Mouse (Mus musculus): ENCODE data around the gene Zfp791. TPM values are rescaled to one million over a fixed set of nuclear protein-coding genes. Genes with fewer than 3 reads are reported as not detected.
"Not testable (repeated sequence)": the region's sequence is repeated elsewhere in the genome, so short reads cannot be mapped to it uniquely, and the experiment has no call there.

The Zfp791 gene
- polyA plus RNA-seq, 1 experiment: not detected

DNA sequence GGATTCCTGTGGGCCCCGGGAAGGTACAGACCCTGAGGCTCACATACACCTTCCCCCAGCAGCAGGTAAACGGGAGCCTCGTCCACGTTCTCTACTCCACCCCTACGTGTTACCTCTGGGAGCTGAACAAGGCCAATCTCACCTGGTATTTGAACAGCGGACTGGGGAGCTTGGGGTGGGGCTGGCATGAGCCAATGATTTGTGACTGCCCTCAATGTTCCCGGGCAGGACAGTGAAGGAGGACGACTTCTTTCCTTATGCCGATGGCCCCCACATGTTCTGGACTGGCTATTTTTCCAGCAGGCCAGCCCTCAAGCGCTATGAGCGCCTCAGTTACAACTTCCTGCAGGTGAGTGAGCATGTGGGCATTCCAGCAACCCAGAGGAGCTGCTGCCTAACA, 32.0 kb downstream of the Zfp791 start:
- no peaks in the 10 kb centered on the region for H3K4me1 ChIP-seq (ENCODE audit: control insufficient read depth, insufficient read depth, low read length)
- TF ChIP-seq CTCF (IDR thresholded peaks at IDR 0.05; ENCODE audit: insufficient read depth, low read depth, low read length) (no peak), POLR2A (IDR thresholded peaks at IDR 0.05; ENCODE audit: insufficient read depth, low read depth, low read length) (no peak)
- H3K4me3 ChIP-seq (ENCODE audit: insufficient read depth, low read depth, low read length): no peak overlapping the region
- H3K27ac ChIP-seq (ENCODE audit: insufficient read depth, low read depth, low read length): no peak overlapping the region
- WGBS: 92% methylated on average over 11 of the region's 11 CpGs

DNA sequence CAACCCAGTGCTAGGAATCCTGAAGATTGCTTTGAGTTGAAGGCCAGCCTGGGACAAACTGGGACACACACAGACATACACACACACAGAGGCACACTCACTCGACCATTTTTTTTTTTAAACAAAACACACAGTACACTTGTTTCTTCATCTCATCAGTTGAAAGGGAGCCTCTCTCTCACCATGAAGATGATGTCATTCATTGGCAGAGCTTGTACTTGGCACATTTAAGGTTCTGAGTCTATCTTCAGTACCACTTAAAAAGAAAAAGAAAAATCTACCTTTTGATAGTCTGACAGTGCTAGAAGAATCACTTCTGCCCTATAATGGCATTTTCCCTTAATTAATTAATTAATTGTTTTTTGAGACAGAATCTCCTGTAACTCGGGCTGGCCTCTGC, 34.1 kb downstream of the Zfp791 start:
- H3K27ac ChIP-seq (ENCODE audit: insufficient read depth, low read depth, low read length): no peak overlapping the region
- peaks cover 4% of the 10 kb centered on the region for H3K4me1 ChIP-seq (ENCODE audit: control insufficient read depth, insufficient read depth, low read length)
- no peak overlapping the region for H3K4me3 ChIP-seq (ENCODE audit: insufficient read depth, low read depth, low read length)
- WGBS: 52% methylated on average over 2 of the region's 2 CpGs
- TF ChIP-seq POLR2A (IDR thresholded peaks at IDR 0.05; ENCODE audit: insufficient read depth, low read depth, low read length) (no peak), CTCF (IDR thresholded peaks at IDR 0.05; ENCODE audit: insufficient read depth, low read depth, low read length) (no peak)

DNA sequence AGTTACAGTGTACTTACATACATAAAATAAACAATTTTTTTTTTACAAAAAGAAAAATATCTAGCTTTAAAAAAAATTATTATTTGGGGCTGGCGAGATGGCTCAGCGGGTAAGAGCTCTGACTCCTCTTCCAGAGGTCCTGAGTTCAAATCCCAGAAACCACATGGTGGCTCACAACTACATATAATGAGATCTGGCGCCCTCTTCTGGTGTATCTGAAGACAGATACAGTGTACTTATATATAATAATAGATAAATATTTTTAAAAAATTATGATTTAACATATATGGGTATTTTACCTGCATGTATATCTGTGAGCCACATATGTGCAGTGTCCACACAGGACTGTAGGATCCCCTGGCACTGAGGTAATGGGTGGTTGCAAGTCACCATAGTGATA, 36.7 kb downstream of the Zfp791 start:
- WGBS: 87% methylated on average over 3 of the region's 3 CpGs

DNA sequence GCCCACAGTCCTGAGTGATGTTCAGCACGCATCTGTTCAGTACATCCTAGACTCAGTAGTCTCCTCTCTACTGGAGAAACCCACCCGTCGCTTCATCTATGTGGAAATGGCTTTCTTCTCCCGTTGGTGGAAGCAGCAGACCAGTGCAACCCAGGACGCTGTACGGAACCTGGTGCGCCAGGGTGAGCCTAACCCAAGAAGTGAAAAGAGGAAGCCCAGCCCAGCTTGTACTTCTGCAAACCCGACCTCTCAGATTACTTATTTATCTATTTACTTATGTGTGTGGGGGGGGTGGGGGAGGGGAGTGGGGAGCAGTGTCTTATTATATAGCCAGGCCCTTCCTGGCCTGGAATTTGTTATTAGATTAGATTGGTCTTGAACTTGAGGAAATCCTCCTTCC, 38.3 kb downstream of the Zfp791 start:
- no peak overlapping the region for H3K27ac ChIP-seq (ENCODE audit: insufficient read depth, low read depth, low read length)
- 90% methylated on average over 8 of the region's 8 CpGs for WGBS
- TF ChIP-seq CTCF (IDR thresholded peaks at IDR 0.05; ENCODE audit: insufficient read depth, low read depth, low read length) (no peak), POLR2A (IDR thresholded peaks at IDR 0.05; ENCODE audit: insufficient read depth, low read depth, low read length) (no peak)
- H3K4me3 ChIP-seq (ENCODE audit: insufficient read depth, low read depth, low read length): no peak overlapping the region
- peaks cover 19% of the 10 kb centered on the region for H3K4me1 ChIP-seq (ENCODE audit: control insufficient read depth, insufficient read depth, low read length)

More for the DNA sequence above, 36.7 kb downstream of the Zfp791 start:
- no peak for TF ChIP-seq CTCF (IDR thresholded peaks at IDR 0.05; ENCODE audit: insufficient read depth, low read depth, low read length)
- no peak for TF ChIP-seq POLR2A (IDR thresholded peaks at IDR 0.05; ENCODE audit: insufficient read depth, low read depth, low read length)
- H3K27ac ChIP-seq (ENCODE audit: insufficient read depth, low read depth, low read length): no peak overlapping the region
- H3K4me3 ChIP-seq (ENCODE audit: insufficient read depth, low read depth, low read length): no peak overlapping the region
- H3K4me1 ChIP-seq (ENCODE audit: control insufficient read depth, insufficient read depth, low read length): peaks cover 13% of the 10 kb centered on the region

DNA sequence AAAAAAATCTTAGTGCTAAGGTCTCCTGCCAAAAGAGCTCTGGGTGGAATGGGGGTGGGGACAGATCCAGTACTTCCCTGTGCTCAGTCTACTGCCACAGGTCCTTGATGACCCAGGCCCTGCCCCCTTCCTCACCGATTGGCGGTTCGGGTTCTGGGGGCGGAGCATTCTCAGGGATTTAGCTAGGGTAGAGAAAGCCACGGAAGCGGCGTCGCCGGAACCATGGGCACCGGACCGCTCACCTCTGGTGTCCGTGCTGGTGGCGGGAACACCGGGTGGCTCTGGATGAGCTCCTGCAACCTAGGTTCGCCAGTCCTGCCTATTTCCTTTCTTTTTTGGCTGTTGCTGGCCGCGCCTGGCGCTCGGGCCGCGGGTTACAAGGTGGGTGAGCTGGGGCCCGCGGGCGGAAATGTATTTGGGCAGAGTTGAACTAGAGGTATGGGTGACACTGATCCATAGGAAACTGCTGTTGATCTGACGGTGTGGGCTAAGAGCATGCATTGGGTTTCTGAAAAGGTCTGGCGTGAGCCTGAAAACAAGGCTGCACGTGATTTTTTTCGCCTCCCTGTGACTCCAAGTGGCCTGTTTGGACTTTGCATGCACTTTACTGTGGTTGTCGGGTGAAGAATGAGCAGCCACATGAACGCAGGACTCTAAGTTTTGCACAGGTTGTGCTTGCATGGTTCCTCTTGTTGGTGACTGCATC, 39.6 kb downstream of the Zfp791 start, which contains the start of gene Man2b1:
Gene Man2b1, plus strand, starts transcription at position 163 of the 706 bp plus-strand sequence.
- no peak within 1 kb of the TSS for H3K27ac ChIP-seq (ENCODE audit: insufficient read depth, low read depth, low read length)
- WGBS: under 1% methylated on average over 30 of the region's 30 CpGs

DNA sequence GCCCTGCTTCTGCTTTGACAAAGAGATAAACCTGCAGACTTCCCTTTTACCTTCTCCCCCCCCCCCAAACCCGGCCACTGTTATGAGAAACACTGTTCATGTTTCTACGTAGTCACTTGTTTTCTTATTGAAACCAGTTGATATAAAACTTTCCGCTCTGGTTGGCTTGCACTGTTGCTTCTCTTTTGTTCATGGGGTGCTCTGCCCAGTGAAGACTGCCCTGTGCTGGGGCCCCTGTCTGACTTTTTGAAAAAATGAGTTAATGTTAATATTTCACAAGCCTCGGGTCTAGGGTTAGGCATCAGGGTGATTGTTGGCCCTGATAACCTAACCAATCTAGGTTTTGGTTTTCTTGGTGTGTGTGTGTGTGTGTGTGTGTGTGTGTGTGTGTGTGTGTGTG, 40.7 kb downstream of the Zfp791 start:
- 91% methylated on average over 4 of the region's 4 CpGs for WGBS
- not testable (repeated sequence) for H3K27ac ChIP-seq (ENCODE audit: insufficient read depth, low read depth, low read length); H3K4me3 ChIP-seq (ENCODE audit: insufficient read depth, low read depth, low read length)
- H3K4me1 ChIP-seq (ENCODE audit: control insufficient read depth, insufficient read depth, low read length): peaks cover 22% of the 10 kb centered on the region

More for the DNA sequence above, 39.6 kb downstream of the Zfp791 start, which contains the start of gene Man2b1:
- TF ChIP-seq POLR2A (IDR thresholded peaks at IDR 0.05; ENCODE audit: insufficient read depth, low read depth, low read length) (peak; percentile 79), CTCF (IDR thresholded peaks at IDR 0.05; ENCODE audit: insufficient read depth, low read depth, low read length) (peak; percentile 18; the same call in 1 of the 2 replicates)
- Histone ChIP-seq H3K4me3 (ENCODE audit: insufficient read depth, low read depth, low read length) (peak within 1 kb of the TSS; percentile 72), H3K4me1 (ENCODE audit: control insufficient read depth, insufficient read depth, low read length) (peaks cover 22% of the 10 kb centered on the region)

DNA sequence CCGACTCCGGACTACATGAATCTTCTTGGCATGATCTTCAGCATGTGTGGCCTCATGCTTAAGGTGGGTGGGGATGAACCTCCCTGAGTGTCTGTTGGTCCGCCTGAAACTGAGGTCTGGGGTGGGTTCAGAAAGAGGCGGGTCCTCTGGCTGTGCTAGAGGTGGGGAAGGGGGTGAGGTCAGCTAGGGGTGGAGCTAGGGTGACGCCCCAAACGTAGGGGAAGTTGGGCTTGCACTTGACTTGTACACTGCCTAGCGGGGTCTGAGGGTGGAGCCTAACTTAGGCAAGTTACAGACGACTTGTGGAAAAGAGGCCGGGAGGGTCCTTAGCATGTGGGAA, 41.7 kb downstream of the Zfp791 start, which contains the start of gene Wdr83:
Gene Wdr83, minus strand, starts transcription at position 91 of the 340 bp plus-strand sequence.
- Histone ChIP-seq H3K27ac (ENCODE audit: insufficient read depth, low read depth, low read length) (peak within 1 kb of the TSS; percentile 55; the same call in 1 of the 2 replicates), H3K4me1 (ENCODE audit: control insufficient read depth, insufficient read depth, low read length) (peaks cover 22% of the 10 kb centered on the region), H3K4me3 (ENCODE audit: insufficient read depth, low read depth, low read length) (peak within 1 kb of the TSS; percentile 70)
- 1% methylated on average over 9 of the region's 9 CpGs for WGBS
- TF ChIP-seq POLR2A (IDR thresholded peaks at IDR 0.05; ENCODE audit: insufficient read depth, low read depth, low read length) (no peak), CTCF (IDR thresholded peaks at IDR 0.05; ENCODE audit: insufficient read depth, low read depth, low read length) (no peak)

DNA sequence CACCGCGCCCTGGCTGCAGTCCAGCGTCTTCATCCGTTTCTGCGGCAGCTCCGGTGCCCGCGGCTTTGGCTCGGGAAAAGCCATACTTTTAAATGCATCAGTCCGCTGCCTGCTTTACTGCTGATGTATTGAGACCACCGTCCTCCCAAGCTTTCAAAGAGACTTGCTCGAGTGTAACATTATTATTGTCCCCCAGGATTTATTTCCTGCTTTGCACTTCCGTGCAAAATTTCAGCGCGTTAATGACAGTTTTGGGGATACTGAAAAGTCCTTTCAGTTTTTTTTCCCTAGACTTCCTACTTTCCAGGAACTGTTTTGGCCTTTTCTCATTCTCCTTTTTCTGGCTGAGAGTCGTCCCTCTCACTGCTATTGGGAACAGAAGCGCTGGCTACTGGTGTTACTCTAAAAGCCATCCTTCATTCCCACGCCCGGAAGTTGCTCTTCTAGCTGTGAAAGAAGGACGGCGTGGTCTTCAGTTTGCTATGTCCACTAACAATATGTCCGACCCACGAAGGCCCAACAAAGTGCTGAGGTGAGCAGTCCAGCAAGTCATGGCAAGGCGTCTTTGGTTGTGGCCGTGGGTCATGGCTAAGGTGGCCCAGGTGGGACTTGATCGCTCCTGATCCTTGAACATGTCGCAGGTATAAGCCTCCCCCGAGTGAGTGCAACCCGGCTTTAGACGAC, 42.2 kb downstream of the Zfp791 start, which contains the start of gene Wdr83os:
Gene Wdr83os, plus strand, starts transcription at position 209 of the 684 bp plus-strand sequence.
- H3K27ac ChIP-seq (ENCODE audit: insufficient read depth, low read depth, low read length): peak within 1 kb of the TSS; percentile 55; the same call in 1 of the 2 replicates
- H3K4me3 ChIP-seq (ENCODE audit: insufficient read depth, low read depth, low read length): peak within 1 kb of the TSS; percentile 70
- TF ChIP-seq CTCF (IDR thresholded peaks at IDR 0.05; ENCODE audit: insufficient read depth, low read depth, low read length): no peak
- no peak for TF ChIP-seq POLR2A (IDR thresholded peaks at IDR 0.05; ENCODE audit: insufficient read depth, low read depth, low read length)
- WGBS: under 1% methylated on average over 30 of the region's 30 CpGs
- H3K4me1 ChIP-seq (ENCODE audit: control insufficient read depth, insufficient read depth, low read length): peaks cover 22% of the 10 kb centered on the region

DNA sequence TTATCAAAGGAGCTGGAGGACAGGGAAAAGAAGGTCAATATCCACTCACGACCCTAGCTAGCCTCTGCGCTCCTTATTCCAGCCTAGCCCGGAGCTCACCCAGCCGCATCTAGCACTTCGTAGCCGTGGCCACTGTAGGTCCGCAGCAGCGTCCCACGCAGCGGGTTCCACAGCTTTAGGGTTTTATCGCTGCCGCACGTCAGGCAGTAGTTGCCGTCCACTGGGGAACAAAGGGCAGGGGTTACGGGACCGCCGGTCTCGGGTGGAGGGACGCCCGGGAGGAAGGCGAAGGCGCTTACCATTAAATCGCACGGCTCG, 42.7 kb downstream of the Zfp791 start:
- peaks cover 22% of the 10 kb centered on the region for H3K4me1 ChIP-seq (ENCODE audit: control insufficient read depth, insufficient read depth, low read length)
- TF ChIP-seq CTCF (IDR thresholded peaks at IDR 0.05; ENCODE audit: insufficient read depth, low read depth, low read length) (no peak), POLR2A (IDR thresholded peaks at IDR 0.05; ENCODE audit: insufficient read depth, low read depth, low read length) (no peak)
- H3K4me3 ChIP-seq (ENCODE audit: insufficient read depth, low read depth, low read length): peak overlapping the region; percentile 70
- under 1% methylated on average over 25 of the region's 25 CpGs for WGBS
- 0 out of 2 replicates have a peak overlapping the region, but pooled peaks have one; percentile 55 for H3K27ac ChIP-seq (ENCODE audit: insufficient read depth, low read depth, low read length)
